Mouse (Mus musculus) MEL (cell line): ENCODE data around the gene Mrnip.

ENCODE experiments used
- CTCF ChIP-seq, 3 experiments: IDR thresholded peaks in 2 of 3; conservative IDR thresholded peaks in 1 of 3; 2 replicates each; pipeline ENCODE4 v1.5.1; 2011 to 2012; ENCODE audit warnings: low read length in 3 of 3, low read depth in 2 of 3, mild to moderate bottlenecking in 2 of 3, improper control_type of control experiment in 1 of 3, inconsistent platforms in 1 of 3, mixed read lengths in 1 of 3, moderate library complexity in 1 of 3; ENCODE audit not compliant: control insufficient read depth in 1 of 3, insufficient read depth in 1 of 3, poor library complexity in 1 of 3, severe bottlenecking in 1 of 3
- E2F4 ChIP-seq: IDR thresholded peaks from 2 replicates; pipeline ENCODE4 v1.6.1; 2011; ENCODE audit warnings: low read depth, low read length, improper control_type of control experiment, borderline replicate concordance
- MAX ChIP-seq: IDR thresholded peaks from 2 replicates; pipeline ENCODE4 v1.6.1; 2011; ENCODE audit warnings: low read length, improper control_type of control experiment
- POLR2A ChIP-seq, 2 experiments: IDR thresholded peaks; 2 replicates each; pipeline ENCODE4 v1.6.1; 2011 to 2012; ENCODE audit warnings: low read length in 2 of 2, mild to moderate bottlenecking in 2 of 2, control low read depth in 1 of 2, improper control_type of control experiment in 1 of 2, low read depth in 1 of 2, moderate library complexity in 1 of 2; ENCODE audit not compliant: control insufficient read depth in 1 of 2, insufficient read depth in 1 of 2, poor library complexity in 1 of 2

DNA sequence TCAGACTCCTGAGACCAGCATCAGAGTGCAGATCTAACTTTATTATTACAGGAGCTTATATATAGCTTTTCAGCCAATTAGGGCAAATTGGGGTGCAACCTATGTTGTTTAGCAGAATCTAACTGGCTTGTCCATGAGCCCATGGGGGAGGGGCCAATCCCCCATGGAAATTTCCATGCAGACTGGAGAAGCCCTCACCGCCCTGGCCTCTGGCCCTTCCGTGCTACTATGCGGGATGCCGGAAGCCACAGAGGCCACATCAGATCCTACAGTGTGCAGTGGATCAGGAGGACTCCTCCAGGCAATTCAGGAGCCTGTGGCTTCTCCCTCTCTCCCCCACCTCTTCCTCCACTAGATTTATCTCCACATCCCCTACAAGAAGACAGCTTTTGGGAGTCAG lies 43.6 kb downstream of the Mrnip start:
- TF ChIP-seq POLR2A (IDR thresholded peaks at IDR 0.05; ENCODE audit: control insufficient read depth in 1 of 2, insufficient read depth in 1 of 2, low read depth in 1 of 2, low read length in 2 of 2, poor library complexity in 1 of 2) (no peak), CTCF (IDR thresholded peaks at IDR 0.05 in 2 of 3, conservative IDR thresholded peaks at IDR 0.05 in 1 of 3; ENCODE audit: control insufficient read depth in 1 of 3, insufficient read depth in 1 of 3, low read depth in 2 of 3, low read length in 3 of 3, poor library complexity in 1 of 3, severe bottlenecking in 1 of 3) (no peak), E2F4 (no peak), MAX (no peak)
